Mouse (Mus musculus): ENCODE data around the gene Scgb1b19. TPM values are rescaled to one million over a fixed set of nuclear protein-coding genes. Genes with fewer than 3 reads are reported as not detected.

Gene Scgb1b19
- not detected in 2 replicates for polyA plus RNA-seq (2012; rRNA removed)

DNA sequence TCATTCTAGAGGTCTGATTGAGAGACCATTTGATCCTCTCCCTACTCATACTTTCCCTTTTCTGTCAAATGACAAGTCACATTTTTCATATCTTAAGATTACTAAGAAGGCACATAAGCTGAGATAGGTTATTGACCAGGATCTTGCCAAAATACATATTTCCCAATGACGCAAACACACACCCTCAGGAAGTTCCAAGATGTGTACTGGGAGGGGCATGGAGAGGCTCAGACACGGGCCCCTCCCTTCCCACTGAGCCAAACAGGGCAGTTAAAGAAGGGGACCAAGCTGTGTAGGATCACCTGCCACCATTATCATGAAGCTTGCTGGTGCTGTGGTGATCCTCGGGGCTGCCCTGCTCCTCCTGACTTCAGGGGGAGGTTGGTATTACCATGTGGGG, at the start of gene Scgb1b19:
Gene Scgb1b19 (plus strand): TSS at position 301 of the 400 bp plus-strand sequence.

DNA sequence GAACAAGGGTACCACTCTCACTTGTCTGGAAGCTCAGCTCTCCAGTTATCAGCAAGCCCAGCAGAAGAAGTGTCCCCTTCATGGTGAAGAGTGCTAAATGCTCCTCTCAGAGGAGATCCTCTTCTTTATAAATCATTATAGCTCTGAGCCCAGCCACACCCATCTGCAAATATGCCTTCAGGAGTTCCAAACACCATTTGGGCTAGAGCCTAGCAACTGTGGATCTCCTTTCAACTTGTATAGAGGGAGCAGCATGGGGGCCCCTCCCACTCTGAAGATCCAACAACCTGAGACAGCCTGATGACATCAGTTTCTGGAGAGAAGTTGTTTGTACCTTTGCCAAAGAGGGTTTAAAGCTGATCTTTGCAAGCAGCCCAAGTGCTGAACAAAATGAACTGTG, 6.9 kb upstream of the Scgb1b19 start, which contains the start of gene Scgb2b19:
Gene Scgb2b19 (minus strand): TSS at position 101 of the 400 bp plus-strand sequence.

Other genes with a start within 250 kb of the Scgb1b19 start
- gene Scgb2b17, start 230.7 kb upstream of the Scgb1b19 start, polyA plus RNA-seq (2012; rRNA removed) = not detected in 2 replicates
- gene Scgb1b17, start 223.8 kb upstream of the Scgb1b19 start, polyA plus RNA-seq (2012; rRNA removed) = not detected in 2 replicates
- not detected in 2 replicates for gene Scgb2b18, start 113.4 kb upstream of the Scgb1b19 start, polyA plus RNA-seq (2012; rRNA removed)
- gene Scgb1b18, start 101.7 kb upstream of the Scgb1b19 start, polyA plus RNA-seq (2012; rRNA removed) = not detected in 2 replicates
- not detected in 2 replicates for gene Scgb2b19, start 7.0 kb upstream of the Scgb1b19 start, polyA plus RNA-seq (2012; rRNA removed)
- not detected in 2 replicates for gene Scgb2b20, start 79.0 kb downstream of the Scgb1b19 start, polyA plus RNA-seq (2012; rRNA removed)
- gene Scgb1b20, start 85.9 kb downstream of the Scgb1b19 start, polyA plus RNA-seq (2012; rRNA removed) = not detected in 2 replicates
- gene Scgb2b21, start 233.2 kb downstream of the Scgb1b19 start, polyA plus RNA-seq (2012; rRNA removed) = not detected in 2 replicates